Mouse (Mus musculus): Measurements from ENCODE around the gene Nsl1.

- no peak for TF ChIP-seq CHD2 (IDR thresholded peaks at IDR 0.05; ENCODE audit: low read depth, low read length)
- TF ChIP-seq HCFC1 (IDR thresholded peaks at IDR 0.05; ENCODE audit: borderline replicate concordance, insufficient read depth, low read length) = no peak
These were observed 68.9 kb downstream of the Nsl1 start for GRCm38 (mm10) chr1:191131692-191132091.

Measured in ES-E14 (cell line).